Mouse (Mus musculus) kidney, postnatal 36 days (tissue): ENCODE results near the gene Inpp4b.

Experiments
- DNase-seq, 2 experiments: peaks; one replicate each; pipeline ENCODE4 v3.0.0; 2021 to 2022; ENCODE audit warnings: mixed read lengths in 2 of 2

Inpp4b gene

GRCm38 (mm10) chr8:81581817-81582437 is 239.6 kb downstream of the Inpp4b start:
- DNase-seq, result peak; percentile 40 to 77

DNA sequence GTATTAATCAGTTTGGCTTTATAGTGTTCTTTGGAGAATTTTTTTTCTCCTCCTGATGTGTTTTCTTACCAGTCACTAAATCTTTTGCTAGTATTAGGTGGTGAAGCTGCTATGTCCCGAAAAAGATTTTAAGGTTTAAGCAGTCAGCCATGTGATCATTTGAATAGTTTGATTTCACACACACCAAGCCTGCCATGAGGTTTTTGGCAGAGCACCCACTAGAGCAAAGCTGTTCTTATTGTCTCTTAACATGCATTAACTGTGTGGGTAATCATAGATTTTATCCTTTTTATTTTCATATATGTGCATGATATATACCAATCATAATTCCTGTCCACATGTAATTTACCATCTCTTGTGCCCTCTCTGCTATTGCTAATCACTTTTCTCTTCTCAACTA is 240.6 kb downstream of the Inpp4b start:
- DNase-seq, result no peak

GRCm38 (mm10) chr8:81586783-81587182 is 244.4 kb downstream of the Inpp4b start:
- no peak for DNase-seq

DNA sequence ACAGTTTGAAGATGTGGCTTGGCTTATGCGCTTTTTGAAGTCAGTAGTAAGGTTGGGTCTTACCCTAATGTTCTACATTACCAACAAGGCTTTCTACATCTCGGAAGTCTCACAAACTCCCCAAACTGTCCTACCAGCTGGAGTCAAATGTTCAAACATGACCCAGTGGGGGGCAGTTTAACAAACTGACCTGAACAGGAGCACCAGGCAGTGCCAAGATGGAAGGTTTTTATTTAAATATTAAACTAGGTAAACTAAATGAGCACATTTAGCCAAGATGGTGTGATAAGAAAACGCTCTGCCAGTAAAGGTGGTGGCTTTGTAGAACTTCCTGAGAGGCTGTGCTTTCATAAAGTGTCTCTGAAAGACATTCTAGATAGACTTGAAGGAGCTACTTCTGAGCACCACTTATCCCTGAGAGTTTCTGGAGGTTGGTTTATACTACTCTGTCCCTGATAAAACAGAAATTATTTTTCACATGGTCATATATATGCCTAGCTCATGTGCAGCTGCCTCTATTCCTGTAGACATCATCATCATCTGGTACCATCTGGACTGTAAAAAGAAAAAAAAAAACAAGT is 251.9 kb downstream of the Inpp4b start:
- no peak for DNase-seq

DNA sequence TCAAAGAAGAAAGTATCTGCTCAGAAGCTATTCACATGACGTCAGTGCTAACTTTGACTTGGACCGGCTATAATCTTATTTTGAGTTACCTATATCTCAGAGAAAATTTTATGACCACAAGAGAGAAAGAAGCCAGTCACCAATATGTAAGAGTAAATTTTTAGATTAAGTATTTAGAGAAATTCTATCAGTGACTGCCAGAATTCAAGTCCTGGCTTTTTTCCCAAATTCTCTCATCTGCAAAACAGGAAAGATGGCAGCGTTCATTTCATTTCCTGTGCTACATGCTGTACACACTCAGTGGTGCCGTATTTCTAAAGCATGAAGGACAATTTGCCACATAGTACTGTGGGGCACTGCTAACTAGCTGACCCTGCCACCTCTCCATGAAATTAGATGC is 256.9 kb downstream of the Inpp4b start:
- DNase-seq, result no peak

DNA sequence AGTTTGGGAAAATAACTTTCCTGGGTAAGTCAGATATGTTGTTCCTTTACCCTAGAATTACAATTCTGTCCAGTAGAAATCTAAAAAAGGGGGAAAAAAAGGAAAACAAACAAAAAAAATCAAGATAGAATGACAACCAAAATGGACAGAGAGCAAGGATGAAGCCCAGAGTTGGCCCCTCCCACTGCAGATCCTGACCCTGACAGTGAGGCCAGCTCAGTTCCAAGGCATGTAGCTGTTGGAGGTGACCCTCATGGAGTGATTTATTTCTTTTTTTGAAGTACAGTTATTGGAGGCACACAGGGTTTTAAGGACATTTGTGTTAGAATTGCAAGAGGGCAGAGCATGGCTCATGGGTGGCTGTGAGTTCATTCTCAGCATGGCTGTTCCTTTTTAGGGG is 258.8 kb downstream of the Inpp4b start:
- no peak for DNase-seq

DNA sequence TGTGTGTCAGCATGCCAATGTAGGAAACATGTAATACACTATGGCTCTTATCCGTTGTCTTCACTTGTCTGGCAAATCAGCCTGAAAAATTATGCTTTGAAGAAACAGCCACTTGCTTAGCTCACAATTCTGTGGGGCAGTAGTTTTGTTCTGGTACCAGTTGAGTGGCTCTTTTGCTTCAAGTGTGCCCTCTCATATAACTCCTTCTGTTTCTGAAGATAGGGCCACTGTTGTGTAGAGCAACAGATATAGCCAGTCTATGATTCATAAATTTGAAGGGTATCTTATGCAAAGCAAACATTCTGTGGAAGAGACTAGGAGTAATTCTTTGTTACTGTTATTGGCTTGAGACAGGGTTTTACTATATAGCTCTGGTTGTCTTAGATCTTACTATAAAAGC is 265.7 kb downstream of the Inpp4b start:
- peak in 1 of 2 experiments; percentile 2 for DNase-seq

DNA sequence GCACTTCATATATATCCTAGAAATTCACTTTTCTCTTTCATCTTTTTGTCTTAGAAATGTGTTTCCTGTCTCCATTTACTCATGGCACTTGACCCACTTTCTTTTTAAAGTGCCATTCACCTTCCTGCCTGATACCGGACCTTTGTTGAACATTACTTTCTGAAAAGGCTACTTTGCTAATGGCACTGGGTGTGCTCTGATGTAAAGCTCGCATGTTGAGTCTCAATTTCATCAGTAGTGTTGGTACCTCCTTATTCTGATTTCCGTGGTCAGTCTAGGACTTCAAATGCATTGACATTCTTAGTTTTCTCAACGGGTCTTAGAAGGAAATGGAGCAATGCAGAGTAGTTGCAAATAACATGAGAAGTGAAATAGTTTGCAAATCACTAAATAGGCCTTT is 266.7 kb downstream of the Inpp4b start:
- DNase-seq, result no peak

DNA sequence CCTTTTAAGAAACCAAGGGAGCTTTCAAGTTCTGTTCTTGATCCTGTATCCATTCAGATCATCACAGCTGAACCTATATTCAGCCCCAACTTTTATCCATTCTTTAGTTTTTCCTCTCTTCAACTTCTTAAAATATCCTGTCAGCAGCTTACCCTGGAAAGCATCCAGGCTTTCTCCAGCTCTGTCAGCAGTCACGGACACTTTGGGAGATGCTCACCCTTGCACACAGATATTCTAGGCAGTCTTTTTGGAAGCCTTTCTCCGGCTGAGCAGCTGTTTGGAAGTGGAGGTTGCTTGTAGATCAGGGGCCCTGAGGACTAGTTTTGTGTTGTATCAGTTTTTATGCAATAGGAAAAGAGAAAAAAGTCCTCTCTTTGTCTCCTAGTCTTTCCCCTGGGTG is 270.3 kb downstream of the Inpp4b start:
- DNase-seq, result no peak

DNA sequence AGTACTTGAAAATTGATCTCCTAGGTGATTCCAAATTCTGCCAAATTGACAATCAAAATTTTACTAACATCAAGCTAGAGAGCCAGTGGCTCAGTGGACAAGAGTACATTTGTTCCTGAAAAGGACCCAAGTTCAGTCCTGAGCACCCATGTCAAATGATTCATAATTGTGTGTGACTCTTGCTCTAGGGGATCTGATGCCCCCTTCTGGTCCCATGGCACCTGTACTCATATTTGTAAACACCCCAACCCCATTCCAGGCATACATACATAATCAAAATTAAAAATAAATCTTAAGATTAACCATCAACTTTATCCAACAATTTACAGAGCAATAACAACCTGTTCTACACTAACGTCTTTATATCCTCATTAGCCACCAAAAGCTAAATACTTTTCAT is 271.8 kb downstream of the Inpp4b start:
- no peak for DNase-seq

- DNase-seq, result no peak
These were observed 272.2 kb downstream of the Inpp4b start for GRCm38 (mm10) chr8:81614605-81615004.

- no peak for DNase-seq
These were observed 273.2 kb downstream of the Inpp4b start for GRCm38 (mm10) chr8:81615552-81615951.

DNA sequence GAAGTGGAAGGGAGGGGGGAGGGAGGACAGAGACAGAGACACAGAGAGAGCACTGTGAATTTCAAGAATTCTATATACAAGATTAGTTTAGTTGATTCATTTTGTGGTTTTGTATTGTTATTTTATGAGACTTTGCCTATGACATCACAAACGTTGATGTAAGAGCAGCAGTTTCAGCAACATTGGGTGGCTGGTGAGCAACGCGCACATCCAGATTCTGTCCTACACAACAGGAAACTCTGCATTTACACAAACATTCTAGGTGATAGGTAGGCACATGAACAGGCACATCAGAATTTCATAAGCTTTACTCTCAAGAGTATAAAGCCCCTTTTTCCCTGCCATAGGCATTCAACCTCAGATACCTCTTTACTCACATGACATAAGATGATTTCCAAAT is 276.6 kb downstream of the Inpp4b start:
- no peak for DNase-seq

DNA sequence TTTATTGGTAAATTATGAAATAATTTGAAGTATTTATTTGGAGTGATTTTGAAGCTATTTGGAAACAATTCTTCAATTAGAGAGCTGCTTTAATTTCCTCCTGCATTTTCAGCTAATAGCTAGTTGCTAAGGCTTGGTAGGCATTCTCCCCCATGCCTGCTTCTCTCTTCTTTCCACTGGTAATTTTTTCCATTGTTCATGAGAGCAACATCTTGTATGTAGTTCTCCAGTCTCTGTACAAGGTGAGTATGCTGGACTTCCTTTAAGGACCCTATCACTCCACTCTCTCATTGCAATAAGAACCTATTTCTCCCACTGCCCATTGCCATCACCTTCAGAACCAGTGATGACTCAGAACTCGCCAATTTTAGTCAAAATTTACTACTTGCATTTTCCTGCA is 292.7 kb downstream of the Inpp4b start:
- no peak for DNase-seq

- DNase-seq, result peak; percentile 3 to 4
These were observed 293.7 kb downstream of the Inpp4b start for GRCm38 (mm10) chr8:81635912-81636583.

DNA sequence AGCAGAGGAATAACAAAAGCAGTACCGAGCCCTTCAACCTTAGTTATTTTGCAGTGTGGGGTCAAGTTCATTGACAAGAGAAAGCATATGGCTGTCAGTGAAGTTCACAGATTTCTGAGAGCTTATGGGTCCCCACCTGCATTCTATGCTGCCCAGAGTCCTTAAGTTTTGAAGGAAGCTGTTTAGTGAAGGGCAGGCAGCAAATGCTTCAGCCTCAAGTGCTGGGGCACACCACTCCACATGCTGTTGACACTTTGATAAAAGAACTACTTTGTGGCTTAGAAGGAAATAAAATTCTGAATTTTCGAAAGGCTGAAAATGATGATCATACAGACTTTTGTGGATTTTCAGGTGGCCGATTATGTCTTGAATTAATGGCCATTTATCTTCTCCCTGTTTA is 296.1 kb downstream of the Inpp4b start:
- DNase-seq, result no peak

- no peak for DNase-seq
These were observed 297.5 kb downstream of the Inpp4b start for GRCm38 (mm10) chr8:81639820-81640219.

DNA sequence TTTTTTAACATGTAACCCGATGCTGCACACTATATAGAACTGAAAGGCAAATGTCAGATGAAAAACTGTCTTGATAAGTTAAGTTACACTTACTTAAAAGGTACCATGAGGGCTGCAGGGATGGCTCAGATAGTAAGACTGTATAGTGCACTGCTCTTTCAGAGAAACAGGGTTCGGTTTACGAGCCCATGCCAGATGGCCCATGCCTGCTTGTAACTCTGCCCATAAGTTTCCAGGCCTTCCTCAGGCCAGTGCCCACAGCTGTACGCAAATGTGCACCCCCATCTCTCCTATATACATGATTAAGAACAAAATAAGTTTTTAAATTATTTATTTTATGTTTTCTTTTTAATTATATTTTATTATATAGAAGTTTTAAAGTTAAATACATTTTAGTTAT is 300.7 kb downstream of the Inpp4b start:
- no peak for DNase-seq

DNA sequence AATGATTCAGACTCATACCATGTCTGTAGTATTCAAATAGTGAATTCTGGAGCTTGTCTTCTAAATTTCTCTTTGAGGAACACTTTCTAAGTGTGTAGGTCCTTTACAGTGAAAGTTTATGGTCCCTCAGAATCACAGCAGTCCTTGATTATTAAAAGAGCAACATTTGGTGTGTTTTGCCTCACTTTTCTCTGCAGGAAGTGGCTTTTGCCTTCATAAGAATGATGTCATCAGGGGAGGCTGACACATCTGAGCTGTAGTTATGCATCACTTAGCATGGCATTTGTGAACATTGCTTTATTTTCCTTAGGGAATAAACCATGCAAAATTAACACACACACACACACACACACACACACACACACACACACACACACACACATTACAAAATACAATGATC is 349.8 kb downstream of the Inpp4b start:
- no peak for DNase-seq

DNA sequence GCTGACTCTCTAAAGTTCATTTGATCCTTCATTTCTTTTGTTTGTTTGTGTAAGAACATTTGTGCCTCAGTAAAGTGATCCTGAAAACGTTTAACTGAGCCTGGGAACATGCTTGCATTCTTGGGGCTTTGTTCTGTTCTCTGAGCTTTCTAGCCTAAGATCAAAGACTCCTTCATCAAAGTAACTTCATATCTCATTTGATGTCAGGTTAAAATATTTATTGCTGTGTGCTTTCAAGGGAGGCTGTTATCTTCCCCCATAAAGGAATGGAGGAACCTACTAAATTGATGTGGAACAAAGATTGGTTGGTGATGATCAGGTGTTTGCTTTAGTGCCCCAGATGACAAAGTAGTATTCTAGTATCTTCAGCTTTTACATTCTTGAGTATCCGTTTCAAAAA is 352.5 kb downstream of the Inpp4b start:
- DNase-seq, result no peak

DNA sequence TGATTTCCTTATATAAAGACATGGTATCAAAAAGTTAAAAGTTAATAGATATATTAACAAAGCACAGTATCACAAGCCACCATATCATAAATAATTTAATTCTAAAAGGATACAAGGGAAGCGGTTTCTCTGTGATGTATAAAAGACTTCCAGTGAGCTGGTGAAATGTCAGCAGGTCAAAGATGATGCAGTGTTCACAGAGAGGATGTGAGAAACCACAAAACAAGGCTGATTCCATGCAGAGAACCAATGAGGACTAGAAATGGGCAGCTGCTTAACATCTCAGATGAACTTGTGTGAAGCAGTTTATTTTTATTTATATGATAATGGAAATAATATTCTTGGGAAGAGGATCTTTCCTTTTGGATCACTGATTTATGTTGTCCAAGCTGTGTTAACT is 359.7 kb downstream of the Inpp4b start:
- no peak for DNase-seq

GRCm38 (mm10) chr8:81703571-81704365 is 361.4 kb downstream of the Inpp4b start:
- DNase-seq, result no peak

GRCm38 (mm10) chr8:81707436-81707835 is 365.1 kb downstream of the Inpp4b start:
- no peak for DNase-seq

DNA sequence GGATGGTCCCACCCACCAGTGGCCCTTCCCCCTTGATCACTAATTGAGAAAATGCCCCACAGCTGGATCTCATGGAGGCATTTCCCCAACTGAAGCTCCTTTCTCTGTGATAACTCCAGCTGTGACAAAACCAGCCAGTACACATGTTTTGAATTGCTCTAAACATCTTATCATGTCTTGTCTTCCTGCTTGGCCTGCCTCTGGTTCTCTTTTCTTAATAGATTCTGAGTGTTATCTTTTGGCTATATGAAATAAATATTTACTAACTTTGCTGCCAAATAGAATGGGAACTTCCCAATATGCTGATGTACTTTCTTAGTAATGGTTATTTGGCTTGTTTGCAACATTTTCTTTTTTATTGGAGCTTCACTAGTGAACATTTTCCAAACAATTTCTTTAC is 389.0 kb downstream of the Inpp4b start:
- DNase-seq, result no peak
